Mouse (Mus musculus) liver, embryonic 11.5 days (tissue): Measurements from ENCODE around the gene Srrm1. TPM values are rescaled to one million over a fixed set of nuclear protein-coding genes. Genes with fewer than 3 reads are reported as not detected.

Experiments
- ATAC-seq: fragments of 200-750 bp; cut with Nextera tagmentation; replicated peaks from 2 replicates; pipeline ENCODE4 v1.8.0; 2017; ENCODE audit warnings: moderate number of reproducible peaks, mild to moderate bottlenecking, moderate TSS enrichment, moderate library complexity; ENCODE audit not compliant: low FRiP score
- DNase-seq: peaks from one replicate; pipeline ENCODE4 v3.0.0-alpha.2; 2017; ENCODE audit warnings: low spot score
- H3K27ac ChIP-seq: fragments of 300-500 bp; sonication (generic); 2 replicates; pipeline ENCODE4 v1.5.1; 2014; ENCODE audit warnings: mild to moderate bottlenecking, low read depth, low read length, control low read depth
- H3K27me3 ChIP-seq: fragments of 300-500 bp; sonication (generic); replicated peaks from 2 replicates; pipeline ENCODE4 v1.6.1; 2014; ENCODE audit warnings: low read length, mixed read lengths; ENCODE audit not compliant: control insufficient read depth, insufficient read depth
- H3K36me3 ChIP-seq: fragments of 300-500 bp; sonication (generic); 2 replicates; pipeline ENCODE4 v1.6.1; 2014; ENCODE audit warnings: mild to moderate bottlenecking, low read length, moderate library complexity, mixed read lengths; ENCODE audit not compliant: control insufficient read depth, insufficient read depth
- H3K4me1 ChIP-seq: fragments of 300-500 bp; sonication (generic); replicated peaks from 2 replicates; pipeline ENCODE4 v1.6.1; 2014; ENCODE audit warnings: low read length, mixed read lengths; ENCODE audit not compliant: control insufficient read depth, insufficient read depth
- H3K4me2 ChIP-seq: fragments of 300-500 bp; sonication (generic); 2 replicates; pipeline ENCODE4 v1.6.1; 2014; ENCODE audit warnings: mild to moderate bottlenecking, control low read depth, moderate library complexity
- H3K4me3 ChIP-seq: fragments of 300-500 bp; sonication (generic); 2 replicates; pipeline ENCODE4 v1.5.1; 2014; ENCODE audit warnings: low read depth, low read length, control low read depth
- H3K9ac ChIP-seq: fragments of 300-500 bp; sonication (generic); 2 replicates; pipeline ENCODE4 v1.6.1; 2014; ENCODE audit warnings: low read depth, low read length, control low read depth
- H3K9me3 ChIP-seq: fragments of 300-500 bp; sonication (generic); 2 replicates; pipeline ENCODE4 v1.6.1; 2016; ENCODE audit warnings: low read length, inconsistent platforms, mixed read lengths; ENCODE audit not compliant: control insufficient read depth
- WGBS: fragments of 180-500 bp; shearing (Covaris S2); extraction: QIAGEN DNeasy Blood & Tissue Kit; methylation state at CpG from one replicate; pipeline ENCODE4 v1.1.7; 2014; 5-methylcytosine and 5-hydroxymethylcytosine counted together
- polyA plus RNA-seq: library from polyadenylated mRNA; unstranded; fragments of >200 nt; fragmentation: Nextera tagmentation; extraction: Ambion mirVana; gene quantifications from 2 replicates; pipeline ENCODE4 v1.2.1, GENCODE M21; 2014

Gene Srrm1
- polyA plus RNA-seq, 1 experiment from 2014 or later, result 195 TPM

DNA sequence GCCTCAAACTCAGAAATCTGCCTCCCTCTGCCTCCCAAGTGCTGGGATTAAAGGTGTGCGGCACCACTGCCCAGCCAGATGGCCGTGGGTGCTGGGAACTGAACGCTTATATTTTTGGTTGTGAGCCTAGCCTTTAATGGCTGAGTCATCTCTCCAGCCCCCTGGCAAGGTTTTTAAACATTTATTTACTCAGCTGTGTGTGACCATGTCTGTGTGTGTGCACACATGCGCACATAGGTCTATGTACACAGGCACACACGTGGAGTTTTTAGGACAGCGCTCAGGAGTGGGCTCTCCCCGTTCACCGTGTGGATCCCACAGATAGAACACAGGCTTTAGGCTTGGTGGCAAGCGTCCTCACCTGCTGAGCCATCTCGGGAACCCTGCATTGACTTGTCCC lies 50.9 kb downstream of the Srrm1 start:
- Histone ChIP-seq H3K4me2 (no peak overlapping the region), H3K9me3 (no peaks in the 10 kb centered on the region), H3K27ac (no peak overlapping the region), H3K4me1 (peaks cover 8% of the 10 kb centered on the region), H3K27me3 (no peaks in the 10 kb centered on the region), H3K4me3 (no peak overlapping the region), H3K9ac (no peak overlapping the region), H3K36me3 (no peaks in the 10 kb centered on the region)
- DNase-seq (no peak), ATAC-seq (no peak)
- WGBS, result 81% methylated on average over 10 of the region's 10 CpGs

DNA sequence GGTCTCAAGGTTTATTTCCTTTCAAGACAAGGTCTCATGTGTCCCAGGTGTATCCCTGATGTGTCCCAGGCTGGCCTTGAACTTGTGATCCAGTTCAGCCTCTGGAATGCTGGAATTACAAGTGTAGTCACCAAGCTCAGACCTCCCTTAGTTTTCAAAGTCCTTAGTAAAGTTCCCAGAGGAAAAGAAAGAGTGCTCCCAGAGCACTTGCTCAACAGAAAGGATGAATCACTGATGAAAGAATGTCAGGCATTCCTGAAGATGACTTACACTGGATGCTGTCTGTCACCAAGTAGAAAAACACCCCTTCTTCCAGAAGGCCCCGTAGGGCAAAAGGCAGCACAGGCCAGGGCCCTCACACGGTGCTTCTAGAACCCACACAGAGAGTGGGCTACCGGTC lies 52.0 kb downstream of the Srrm1 start:
- no peaks in the 10 kb centered on the region for H3K9me3 ChIP-seq
- DNase-seq (no peak), ATAC-seq (no peak)
- no peak overlapping the region for H3K4me3 ChIP-seq
- no peaks in the 10 kb centered on the region for H3K36me3 ChIP-seq
- peaks cover 8% of the 10 kb centered on the region for H3K4me1 ChIP-seq
- H3K27me3 ChIP-seq, result no peaks in the 10 kb centered on the region
- no peak overlapping the region for H3K4me2 ChIP-seq
- H3K27ac ChIP-seq, result no peak overlapping the region
- H3K9ac ChIP-seq, result no peak overlapping the region
- 73% methylated on average over 3 of the region's 3 CpGs for WGBS

DNA sequence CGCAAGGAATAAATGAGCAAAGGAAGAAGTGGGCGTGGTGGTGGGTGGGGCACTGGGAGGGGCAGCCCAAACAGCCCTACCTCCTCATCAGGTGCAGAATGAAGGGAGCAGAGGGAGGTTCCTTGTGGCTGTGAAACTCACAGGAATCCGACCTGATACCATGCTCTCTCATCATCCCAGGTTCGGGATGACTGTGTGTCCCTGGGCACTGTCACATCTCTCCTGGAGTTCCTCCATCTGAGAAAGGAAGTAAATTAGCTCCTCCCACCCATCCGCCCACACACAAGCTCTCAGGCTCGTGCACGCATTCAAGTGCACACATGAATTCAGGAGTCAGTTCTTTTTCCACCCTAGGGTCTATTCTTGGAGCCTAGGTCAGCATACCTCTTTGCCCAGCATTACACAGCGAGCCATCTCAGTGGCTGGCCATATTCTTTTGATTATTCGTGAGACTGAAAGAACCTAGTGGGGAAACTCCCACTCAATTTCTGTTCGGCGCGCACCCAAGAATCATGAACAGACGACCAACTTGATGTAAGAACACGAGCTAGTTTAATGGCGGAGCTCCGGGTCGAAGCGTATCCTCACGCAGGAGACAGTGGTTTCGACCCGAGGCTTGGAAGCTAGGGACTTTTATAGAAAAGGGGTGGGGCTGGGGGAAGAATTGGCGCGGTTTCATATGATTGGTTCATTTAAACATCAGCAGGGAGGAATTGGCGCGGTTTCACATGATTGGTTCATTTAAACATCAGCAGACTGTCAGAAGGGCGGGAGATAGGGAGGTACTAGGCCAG lies 52.7 kb downstream of the Srrm1 start:
- ATAC-seq (no peak), DNase-seq (no peak)
- Histone ChIP-seq H3K4me1 (peaks cover 8% of the 10 kb centered on the region), H3K9ac (no peak overlapping the region), H3K4me3 (no peak overlapping the region), H3K4me2 (no peak overlapping the region), H3K27ac (no peak overlapping the region), H3K27me3 (no peaks in the 10 kb centered on the region), H3K36me3 (no peaks in the 10 kb centered on the region), H3K9me3 (no peaks in the 10 kb centered on the region)
- WGBS, result 84% methylated on average over 26 of the region's 26 CpGs

DNA sequence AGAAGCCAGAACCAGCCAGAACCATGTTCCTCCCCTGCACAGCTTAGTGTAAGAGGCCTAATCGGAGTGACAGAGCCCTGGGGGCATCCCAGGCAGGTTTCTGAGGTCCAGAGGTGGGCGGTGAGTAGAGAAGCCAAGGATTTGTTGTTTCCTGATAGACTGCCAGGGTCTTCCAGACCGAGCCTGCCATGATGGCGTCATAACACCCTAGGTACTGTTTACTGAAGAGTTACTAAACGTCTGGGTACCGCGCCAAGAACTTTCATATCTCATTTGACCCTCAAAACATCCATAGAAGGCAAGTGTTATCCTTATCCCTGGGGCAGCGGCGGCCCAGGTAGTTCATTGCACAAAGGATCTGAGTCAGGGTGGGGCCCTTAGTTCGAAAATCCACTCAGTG lies 54.4 kb downstream of the Srrm1 start:
- ATAC-seq (no peak; the same call in 1 of the 2 replicates), DNase-seq (no peak)
- no peak overlapping the region for H3K27ac ChIP-seq
- no peaks in the 10 kb centered on the region for H3K36me3 ChIP-seq
- H3K4me2 ChIP-seq, result no peak overlapping the region
- WGBS, result 87% methylated on average over 10 of the region's 10 CpGs
- H3K4me1 ChIP-seq, result peaks cover 8% of the 10 kb centered on the region
- H3K4me3 ChIP-seq, result no peak overlapping the region
- H3K9ac ChIP-seq, result peak overlapping the region; percentile 2; the same call in 1 of the 2 replicates
- H3K27me3 ChIP-seq, result no peaks in the 10 kb centered on the region
- no peaks in the 10 kb centered on the region for H3K9me3 ChIP-seq

DNA sequence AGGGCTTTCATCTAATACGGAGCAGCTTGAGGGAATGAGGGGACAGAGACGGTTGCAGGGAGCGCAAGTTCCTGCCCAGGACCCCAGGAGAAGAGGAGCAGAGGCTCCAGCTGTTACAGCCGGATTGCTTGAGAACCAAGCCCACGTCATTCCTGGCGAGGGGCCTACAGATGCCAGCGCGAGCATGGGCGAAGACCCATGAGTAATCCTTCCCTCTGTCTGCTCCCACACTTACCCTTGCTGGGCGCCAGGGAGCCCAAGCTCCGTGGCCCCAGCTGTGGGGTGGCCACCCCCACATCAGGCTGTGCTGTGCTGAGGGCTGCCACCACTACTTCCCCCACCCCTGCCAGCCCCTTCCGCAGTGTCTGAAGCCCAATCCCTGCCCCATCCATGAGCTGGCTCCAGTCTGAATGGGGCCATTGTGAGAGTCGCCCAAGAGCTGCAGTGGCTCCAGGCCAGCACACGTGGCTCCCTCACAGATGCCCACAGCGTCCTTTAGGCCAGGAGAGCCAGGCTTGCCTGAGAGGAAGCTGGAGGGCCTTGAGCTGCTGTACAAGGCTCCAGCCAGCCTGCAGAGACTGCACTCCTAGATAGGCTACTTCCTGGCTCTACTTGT lies 55.1 kb downstream of the Srrm1 start:
- no peak for DNase-seq
- H3K4me1 ChIP-seq, result peaks cover 8% of the 10 kb centered on the region

DNA sequence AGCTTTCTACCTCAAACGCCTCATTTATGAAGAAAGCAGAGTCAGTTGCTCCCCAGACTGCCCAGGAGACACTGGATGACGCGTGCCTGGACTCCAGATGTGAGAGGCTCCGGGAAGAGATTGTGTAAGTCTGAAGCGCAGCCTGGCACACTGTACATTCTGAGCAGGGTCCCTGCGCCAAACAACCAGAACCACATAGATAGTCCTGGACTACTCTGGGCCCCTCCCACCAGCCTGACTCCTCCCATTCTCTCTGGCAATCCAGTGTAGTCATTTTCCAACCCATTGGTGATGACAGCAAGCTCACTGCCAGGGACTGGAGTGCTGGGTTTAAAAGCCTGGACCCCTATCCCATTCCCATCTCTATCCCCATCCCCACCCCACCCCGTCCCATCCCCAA lies 56.0 kb downstream of the Srrm1 start:
- Histone ChIP-seq H3K9ac (no peak overlapping the region), H3K9me3 (no peaks in the 10 kb centered on the region), H3K4me1 (peaks cover 14% of the 10 kb centered on the region), H3K4me3 (no peak overlapping the region), H3K27ac (no peak overlapping the region), H3K36me3 (no peaks in the 10 kb centered on the region), H3K4me2 (no peak overlapping the region), H3K27me3 (no peaks in the 10 kb centered on the region)
- DNase-seq, result no peak
- WGBS, result 76% methylated on average over 7 of the region's 7 CpGs
- ATAC-seq, result peak; percentile 33; the same call in 1 of the 2 replicates

More for the DNA sequence above, 55.1 kb downstream of the Srrm1 start:
- no peak overlapping the region for H3K27ac ChIP-seq
- H3K4me3 ChIP-seq, result no peak overlapping the region
- H3K36me3 ChIP-seq, result no peaks in the 10 kb centered on the region
- no peaks in the 10 kb centered on the region for H3K9me3 ChIP-seq
- no peaks in the 10 kb centered on the region for H3K27me3 ChIP-seq
- peak overlapping the region; percentile 2; the same call in 1 of the 2 replicates for H3K9ac ChIP-seq
- no peak overlapping the region for H3K4me2 ChIP-seq
- ATAC-seq, result peak; percentile 40
- 74% methylated on average over 15 of the region's 15 CpGs for whole genome bisulfite sequencing

DNA sequence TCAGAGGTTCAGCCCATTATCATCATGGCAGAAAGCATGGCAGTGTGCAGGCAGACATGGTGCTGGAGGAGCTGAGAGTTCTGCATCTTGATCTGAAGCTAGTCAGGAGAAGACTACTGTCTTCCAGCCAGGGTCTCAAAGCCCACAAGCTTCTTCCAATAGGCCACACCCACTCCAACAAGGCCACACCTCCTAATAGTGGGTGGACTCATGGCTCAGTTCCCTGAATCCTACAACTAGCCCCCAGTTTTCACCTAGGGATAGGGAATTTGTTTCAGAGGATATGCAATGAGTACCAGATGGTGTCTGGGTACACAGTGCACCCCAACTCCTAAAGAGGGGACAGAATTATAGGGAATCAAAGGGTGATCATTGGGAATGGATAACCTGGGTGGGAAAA lies 56.6 kb downstream of the Srrm1 start:
- no peak overlapping the region for H3K27ac ChIP-seq
- no peaks in the 10 kb centered on the region for H3K9me3 ChIP-seq
- DNase-seq (no peak), ATAC-seq (no peak)
- peaks cover 20% of the 10 kb centered on the region for H3K4me1 ChIP-seq
- H3K36me3 ChIP-seq, result no peaks in the 10 kb centered on the region
- H3K9ac ChIP-seq, result no peak overlapping the region
- no peak overlapping the region for H3K4me3 ChIP-seq
- no peak overlapping the region for H3K4me2 ChIP-seq
- no peaks in the 10 kb centered on the region for H3K27me3 ChIP-seq

DNA sequence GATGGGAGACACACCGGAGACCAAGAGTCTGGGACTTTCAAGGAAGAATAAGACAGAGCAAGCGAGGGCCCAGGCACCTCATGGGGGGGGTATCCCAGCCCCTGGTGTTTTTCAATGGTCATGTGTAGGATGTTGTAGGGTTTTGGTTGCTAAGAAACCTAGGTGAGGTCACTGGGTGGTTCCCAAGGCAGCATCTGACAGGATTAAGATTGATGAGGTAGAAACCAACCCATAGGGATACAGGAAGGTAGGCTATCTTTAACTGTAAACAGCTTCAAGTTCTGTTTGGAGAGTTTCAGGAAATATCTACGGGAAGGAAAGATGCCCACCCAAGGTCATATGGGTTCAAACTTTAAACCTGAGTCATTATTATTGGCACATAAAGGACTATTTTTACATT lies 59.3 kb downstream of the Srrm1 start:
- no peaks in the 10 kb centered on the region for H3K9me3 ChIP-seq
- H3K27ac ChIP-seq, result no peak overlapping the region
- DNase-seq, result no peak
- no peak overlapping the region for H3K4me3 ChIP-seq
- H3K4me1 ChIP-seq, result peaks cover 17% of the 10 kb centered on the region
- ATAC-seq, result no peak
- 79% methylated on average over 3 of the region's 3 CpGs for WGBS
- no peak overlapping the region for H3K4me2 ChIP-seq
- H3K9ac ChIP-seq, result no peak overlapping the region
- no peaks in the 10 kb centered on the region for H3K27me3 ChIP-seq
- no peaks in the 10 kb centered on the region for H3K36me3 ChIP-seq
